Mouse (Mus musculus) gastrocnemius, postnatal 4 days (tissue): Measurements from ENCODE around the gene Izumo4. TPM values are rescaled to one million over a fixed set of nuclear protein-coding genes. Genes with fewer than 3 reads are reported as not detected.
A peak's percentile ranks its signal among the peaks of the same experiment; 100 is the strongest.

ENCODE experiments used
- DNase-seq, 2 experiments: peaks; one replicate each; pipeline ENCODE4 v3.0.0; 2021 to 2022; ENCODE audit warnings: low spot score in 2 of 2, mixed read lengths in 2 of 2
- long read RNA-seq, 2 experiments: library from polyadenylated mRNA; stranded (forward); transcript quantifications; one replicate each; pipeline ENCODE4 v2.0.0; 2021
- total RNA-seq, 2 experiments: library from RNA; stranded (reverse); gene quantifications; 2 replicates each; pipeline ENCODE4 v1.2.3; 2021

Gene Izumo4
- total RNA-seq: 1 to 10 TPM; 8.3 to 8.4 TPM
- long read RNA-seq, experiment 1, partial matches to known transcripts: 0 of 6 reads
- long read RNA-seq, experiment 1, other reads (novel, unspliced or antisense): 6 of 6 reads
- long read RNA-seq, experiment 2, partial matches to known transcripts: 0 of 2 reads
- long read RNA-seq, experiment 2, other reads (novel, unspliced or antisense): 2 of 2 reads

- peak; percentile 98 for DNase-seq
Observed at GRCm38 (mm10) chr10:80701721-80702535, at the start of gene Izumo4, which contains the start of gene Mob3a. Gene Izumo4, plus strand, starts transcription at chr10:80702184. Gene Mob3a, minus strand, starts transcription at chr10:80701977.

DNA sequence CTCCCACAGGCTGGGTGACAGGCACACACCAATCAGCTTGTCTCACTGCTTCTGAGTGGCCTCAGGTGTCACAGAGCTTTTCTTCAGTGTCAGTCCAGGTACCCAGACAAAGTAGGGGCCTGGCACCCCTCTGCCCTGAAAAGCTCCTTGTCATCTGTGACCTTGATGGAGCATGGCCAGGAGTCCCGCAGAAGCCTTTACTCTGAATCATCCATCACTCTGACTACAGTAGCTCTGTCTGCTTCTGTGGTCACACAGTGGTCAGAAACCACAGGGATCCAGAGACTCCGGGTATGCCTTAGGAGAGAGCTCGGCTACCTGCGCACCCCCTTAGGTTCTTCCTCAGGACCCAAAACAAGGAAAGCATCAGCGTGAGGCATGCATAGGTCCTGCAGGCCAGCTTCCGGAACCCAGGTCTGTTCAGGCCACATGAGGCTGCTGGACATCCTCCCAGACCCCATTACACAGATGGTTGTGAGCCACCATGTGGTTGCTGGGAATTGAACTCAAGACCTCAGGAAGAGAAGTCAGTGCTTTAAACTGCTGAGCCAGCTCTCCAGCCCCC lies 48.7 kb upstream of the Izumo4 start:
- DNase-seq: no peak

- DNase-seq: no peak
Observed at GRCm38 (mm10) chr10:80654866-80655265, 47.1 kb upstream of the Izumo4 start.

- no peak for DNase-seq
Observed at GRCm38 (mm10) chr10:80655406-80656129, 46.4 kb upstream of the Izumo4 start.

GRCm38 (mm10) chr10:80656130-80656862 lies 45.7 kb upstream of the Izumo4 start:
- DNase-seq: peak; percentile 96 to 99

GRCm38 (mm10) chr10:80656863-80657623 lies 44.9 kb upstream of the Izumo4 start, which contains the start of gene Btbd2:
Gene Btbd2, minus strand, starts transcription at chr10:80657071.
- DNase-seq: no peak

DNA sequence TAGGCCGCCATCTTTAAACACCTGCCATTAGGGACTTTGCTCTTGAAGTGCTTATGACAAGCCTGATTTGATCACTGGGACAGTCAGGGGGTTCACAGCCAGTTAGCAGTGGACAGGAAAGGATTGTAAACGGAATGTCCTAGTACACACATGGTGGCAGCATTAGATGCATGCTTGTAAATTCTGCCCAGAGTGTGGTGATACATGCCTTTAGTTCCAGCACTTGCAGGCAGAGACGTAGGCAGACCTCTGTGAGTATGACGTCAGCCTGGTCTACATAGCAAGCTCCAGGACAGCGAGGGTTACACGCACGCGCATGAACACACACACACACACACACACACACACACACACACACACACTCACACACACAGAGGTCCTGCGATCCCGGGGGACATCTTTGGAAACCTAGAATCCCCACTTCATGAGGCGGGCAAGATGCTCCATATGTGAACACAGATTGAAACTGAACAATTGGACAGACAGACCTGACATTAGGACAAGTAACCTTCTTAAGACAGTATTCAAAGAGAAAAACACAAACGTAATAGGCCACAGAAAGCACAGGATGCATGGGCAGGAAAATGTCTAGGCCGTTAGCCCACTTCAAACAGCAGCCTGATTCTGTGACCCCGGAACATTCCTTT lies 43.7 kb upstream of the Izumo4 start:
- no peak for DNase-seq

GRCm38 (mm10) chr10:80658841-80659202 lies 43.2 kb upstream of the Izumo4 start:
- no peak for DNase-seq

DNA sequence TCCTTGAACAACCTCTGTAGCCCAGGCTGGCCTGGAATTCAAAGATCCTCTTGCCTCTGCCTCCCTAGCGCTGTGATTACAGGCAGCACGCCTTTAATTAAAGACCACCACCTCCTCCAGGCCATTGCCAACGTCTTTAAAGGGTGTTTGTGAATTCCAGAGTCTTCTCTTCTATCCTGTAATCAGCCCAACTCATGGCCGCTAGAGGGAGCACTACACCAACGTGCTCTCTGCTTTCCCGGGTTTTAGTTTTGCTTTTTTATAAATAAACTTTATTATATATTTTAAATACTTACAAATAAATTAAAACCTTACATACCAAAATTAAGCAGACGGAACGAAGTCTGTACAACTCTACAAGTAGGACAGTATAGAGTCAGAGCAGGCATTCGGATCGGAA lies 42.8 kb upstream of the Izumo4 start:
- DNase-seq: peak in 1 of 2 experiments; percentile 81

- no peak for DNase-seq
Observed at GRCm38 (mm10) chr10:80661149-80661548, 40.8 kb upstream of the Izumo4 start.

DNA sequence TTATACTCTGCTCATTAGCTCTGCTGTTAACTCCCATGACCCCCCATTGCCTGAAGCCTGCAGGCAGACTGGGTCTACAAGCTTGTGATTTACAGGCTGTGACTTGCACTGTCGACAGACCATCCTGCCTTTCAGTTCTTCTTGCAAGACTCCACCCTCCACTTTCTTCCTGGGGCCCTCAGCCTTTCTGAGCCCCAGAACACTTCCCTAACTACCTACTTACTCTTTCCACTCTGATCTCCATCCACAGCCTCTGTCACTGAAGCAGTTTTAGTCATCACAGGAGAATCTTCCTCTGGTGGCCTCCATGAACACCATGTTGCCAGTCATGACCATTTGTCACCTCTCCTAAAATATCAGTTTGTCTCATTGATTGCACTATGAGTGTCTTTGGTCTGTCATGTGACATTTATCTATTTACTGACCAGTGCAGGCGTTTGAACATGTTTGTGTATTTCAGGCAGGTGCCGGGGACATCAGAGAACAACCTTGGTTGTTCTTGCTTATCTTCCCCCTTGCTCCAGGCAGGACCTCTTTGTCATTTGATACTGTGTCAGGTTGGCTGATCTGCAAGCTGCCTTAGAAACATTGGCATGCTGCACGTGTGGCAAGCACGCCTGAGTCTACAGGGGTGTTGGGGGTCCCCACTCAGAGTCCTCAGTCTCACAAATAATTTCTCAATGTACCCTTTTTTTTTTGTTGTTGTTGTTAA lies 38.3 kb upstream of the Izumo4 start:
- DNase-seq: no peak

DNA sequence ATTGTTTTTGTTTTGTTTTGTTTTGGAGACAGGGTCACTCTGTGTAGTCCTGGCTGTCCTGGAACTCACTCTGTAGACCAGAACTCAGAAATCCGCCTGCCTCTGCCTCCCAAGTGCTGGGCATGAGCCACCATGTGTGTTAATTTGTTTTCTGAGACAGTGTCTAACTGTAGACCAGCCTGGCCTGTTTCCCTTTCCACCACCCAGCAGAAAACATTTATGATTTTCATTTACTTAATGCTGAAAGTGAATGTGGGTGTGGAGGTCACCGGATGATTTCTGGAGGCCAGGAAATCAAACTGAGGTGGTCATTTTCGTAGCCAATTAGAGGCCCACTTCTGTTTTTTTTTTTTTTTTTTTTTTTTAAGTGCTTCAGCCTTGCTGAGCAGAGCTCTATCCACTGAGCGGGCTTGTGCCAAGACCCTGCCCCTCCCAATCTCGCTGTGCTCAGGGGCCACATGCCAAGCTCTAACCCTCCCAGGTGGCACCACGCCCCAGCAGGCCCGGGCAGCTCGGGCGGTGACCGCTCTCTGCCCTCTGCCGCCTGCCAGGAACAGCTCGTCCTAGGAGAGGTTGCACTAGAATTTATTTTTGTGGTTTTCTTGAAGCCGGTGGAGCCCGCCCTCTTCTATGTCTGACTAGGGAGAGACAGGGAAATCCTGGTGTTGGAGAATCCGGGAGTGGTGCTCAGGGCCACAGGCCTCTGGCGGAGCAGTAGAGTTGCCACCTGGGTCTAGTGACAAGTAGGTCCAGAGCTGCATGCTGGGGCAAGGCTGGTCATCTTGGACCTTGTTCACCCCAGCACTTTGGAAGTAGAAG lies 37.6 kb upstream of the Izumo4 start:
- peak; percentile 67 to 85 for DNase-seq

DNA sequence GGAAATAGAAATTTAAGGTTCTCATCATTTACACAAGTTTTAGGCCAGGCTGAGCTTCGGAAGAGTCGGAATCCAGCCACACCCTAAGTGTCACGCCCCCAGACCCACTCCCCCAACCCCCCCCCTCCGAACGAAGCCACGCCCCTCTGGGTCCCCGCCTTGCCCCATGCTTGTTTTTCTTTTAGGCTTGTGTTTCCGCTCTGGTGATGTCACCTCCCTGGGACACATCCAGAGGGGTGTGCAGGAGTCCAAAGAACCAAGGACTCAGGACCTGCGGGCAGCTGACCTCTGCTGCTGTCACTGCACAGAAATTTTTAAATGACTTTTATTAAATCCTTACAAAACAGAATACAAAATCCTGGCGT lies 37.0 kb upstream of the Izumo4 start:
- DNase-seq: peak in 1 of 2 experiments; percentile 75

- no peak for DNase-seq
Observed at GRCm38 (mm10) chr10:80665459-80665858, 36.5 kb upstream of the Izumo4 start.

GRCm38 (mm10) chr10:80665981-80666733 lies 35.8 kb upstream of the Izumo4 start:
- DNase-seq: no peak

DNA sequence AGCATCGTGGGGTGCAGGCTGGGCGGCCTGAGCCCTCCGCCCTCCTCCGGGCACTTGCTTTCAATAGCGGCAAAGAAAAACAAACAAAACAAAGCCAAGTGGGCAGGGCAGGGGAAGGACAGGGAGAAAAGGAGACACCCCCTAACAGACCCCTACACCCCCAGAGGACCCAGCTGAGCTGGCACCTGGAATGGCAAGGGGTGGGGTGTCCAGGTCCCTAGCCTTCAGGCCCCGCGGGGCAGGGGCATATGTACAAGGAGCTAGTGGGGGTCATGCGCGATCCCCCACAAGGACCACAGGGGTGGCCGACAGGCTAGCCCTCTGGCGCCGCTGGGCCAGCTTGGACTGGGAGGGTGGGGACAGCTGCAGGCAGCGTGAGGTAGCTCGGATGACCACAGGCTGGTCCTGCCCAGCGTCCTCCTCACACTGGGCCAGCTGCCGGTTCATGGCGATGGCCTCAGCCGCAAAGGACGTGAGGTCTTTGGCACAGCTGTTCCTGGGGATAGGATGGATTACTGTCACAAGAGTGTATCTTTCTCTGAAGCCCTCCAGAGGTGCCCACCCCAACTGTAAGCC lies 35.1 kb upstream of the Izumo4 start:
- no peak for DNase-seq

DNA sequence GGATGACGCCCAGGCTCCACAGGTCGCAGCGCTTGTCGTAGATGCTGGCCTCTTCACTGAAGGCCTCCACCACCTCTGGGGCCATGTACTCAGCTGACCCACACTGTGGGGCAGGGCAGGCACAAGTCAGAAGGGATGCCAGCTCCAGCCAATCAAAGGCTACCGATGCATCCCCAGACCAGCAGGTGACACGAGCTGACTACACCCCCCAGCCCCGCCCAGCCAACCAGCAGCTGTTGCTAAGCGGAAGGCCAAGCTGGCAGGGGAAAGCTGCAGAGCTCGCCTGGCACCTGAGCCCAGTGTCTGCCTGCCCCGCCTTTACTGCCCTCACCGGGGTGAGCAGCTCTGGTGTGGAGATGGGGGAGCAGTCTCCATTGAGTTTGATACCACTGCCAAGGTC lies 33.4 kb upstream of the Izumo4 start:
- no peak for DNase-seq
